Mouse (Mus musculus) spleen, adult 2 months (tissue): ENCODE data around the gene Gm6268. TPM values are rescaled to one million over a fixed set of nuclear protein-coding genes. Genes with fewer than 3 reads are reported as not detected.

Experiments used
- DNase-seq, 2 experiments: peaks; one replicate each; pipeline versions ENCODE4 v3.0.0 to v3.0.0-alpha.2; 2012 to 2021; ENCODE audit warnings: low spot score in 2 of 2, low read depth in 1 of 2
- H3K27ac ChIP-seq: fragments of 200-500 bp; 2 replicates; pipeline ENCODE4 v1.5.1; 2012; ENCODE audit warnings: low read length, inconsistent platforms; ENCODE audit not compliant: insufficient read depth
- H3K27me3 ChIP-seq: fragments of 200-500 bp; 2 replicates; pipeline ENCODE4 v1.6.1; 2012; ENCODE audit warnings: mild to moderate bottlenecking, moderate library complexity, low read length, inconsistent platforms; ENCODE audit not compliant: control insufficient read depth, insufficient read depth
- H3K36me3 ChIP-seq: fragments of 200-500 bp; 2 replicates; pipeline ENCODE4 v1.6.1; 2012; ENCODE audit warnings: mild to moderate bottlenecking, low read length, inconsistent platforms; ENCODE audit not compliant: control insufficient read depth, insufficient read depth
- H3K4me1 ChIP-seq: fragments of 200-500 bp; 2 replicates; pipeline ENCODE4 v1.6.1; 2011; ENCODE audit warnings: inconsistent platforms; ENCODE audit not compliant: control insufficient read depth, insufficient read depth, insufficient read length
- H3K4me3 ChIP-seq: fragments of 200-500 bp; 2 replicates; pipeline ENCODE4 v1.5.1; 2011; ENCODE audit warnings: mild to moderate bottlenecking, inconsistent platforms; ENCODE audit not compliant: insufficient read depth, insufficient read length; ENCODE audit errors: extremely low read depth
- CTCF ChIP-seq: fragments of 200-500 bp; IDR thresholded peaks from 2 replicates; pipeline ENCODE4 v1.5.1; 2011; ENCODE audit warnings: mild to moderate bottlenecking, inconsistent platforms; ENCODE audit not compliant: insufficient read depth, insufficient read length, insufficient replicate concordance; ENCODE audit errors: extremely low read depth
- POLR2A ChIP-seq: fragments of 200-500 bp; IDR thresholded peaks from 2 replicates; pipeline ENCODE4 v1.6.1; 2011; ENCODE audit warnings: low read depth, low read length, inconsistent platforms
- WGBS: fragments of 180-500 bp; shearing (Covaris S2); methylation state at CpG from one replicate; pipeline ENCODE4 v1.1.7; 2018; 5-methylcytosine and 5-hydroxymethylcytosine counted together
- polyA plus RNA-seq: library from polyadenylated mRNA; depleted of rRNA; stranded (reverse); fragments of >200 nt; gene quantifications from 2 replicates; pipeline ENCODE4 v1.2.3, GENCODE M21; 2012; rRNA removed

The Gm6268 gene
- polyA plus RNA-seq: not detected in 2 replicates

DNA sequence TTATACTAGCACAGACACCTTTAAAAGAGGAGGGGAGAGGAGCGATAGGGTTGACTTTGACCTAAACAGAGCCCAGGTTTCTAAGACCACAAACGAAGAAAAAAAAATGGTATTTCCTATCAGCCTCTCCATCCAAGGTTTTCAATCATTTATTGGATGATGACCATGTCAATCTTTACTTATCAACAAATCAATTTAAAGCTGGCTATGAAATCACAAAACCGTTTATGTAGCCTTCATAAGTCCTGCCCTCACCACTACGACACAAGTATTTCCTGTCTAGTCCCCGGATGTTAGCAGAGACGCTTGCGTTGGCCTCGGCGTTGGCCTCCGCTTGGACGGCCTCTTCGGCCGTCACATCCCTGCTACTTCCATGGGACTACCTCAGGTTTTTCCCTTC, at the start of gene Gm6268:
Gene Gm6268, plus strand, starts transcription at position 301 of the 400 bp plus-strand sequence.
- Histone ChIP-seq H3K4me1 (no peaks in the 10 kb centered on the region), H3K27ac (no peak within 1 kb of the TSS), H3K27me3 (no peaks in the 10 kb centered on the region), H3K4me3 (no peak within 1 kb of the TSS), H3K36me3 (no peaks in the 10 kb centered on the region)
- TF ChIP-seq POLR2A (no peak), CTCF (no peak)
- DNase-seq: no peak
- 89% methylated on average over 13 of the region's 13 CpGs for WGBS

DNA sequence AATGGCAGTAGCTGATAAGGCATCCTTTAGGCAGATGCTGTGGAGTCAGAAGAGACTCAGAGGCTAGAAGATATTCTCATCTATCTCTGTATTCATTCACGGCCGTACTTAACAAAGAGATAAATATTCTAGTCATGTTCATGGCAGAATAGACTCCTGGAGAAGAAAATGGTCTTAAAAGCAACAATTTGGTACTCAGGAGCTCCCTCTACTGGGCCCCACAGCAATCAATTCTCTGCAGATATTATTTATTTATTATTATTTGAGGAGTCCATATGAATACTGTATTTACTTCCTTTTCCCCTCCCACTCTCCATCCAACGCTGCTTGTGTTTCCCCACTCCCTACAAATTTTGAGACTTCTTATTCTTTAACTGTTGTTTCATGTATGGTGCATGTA, 48.6 kb upstream of the Gm6268 start:
- no peak for DNase-seq
- TF ChIP-seq CTCF (no peak), POLR2A (no peak)

DNA sequence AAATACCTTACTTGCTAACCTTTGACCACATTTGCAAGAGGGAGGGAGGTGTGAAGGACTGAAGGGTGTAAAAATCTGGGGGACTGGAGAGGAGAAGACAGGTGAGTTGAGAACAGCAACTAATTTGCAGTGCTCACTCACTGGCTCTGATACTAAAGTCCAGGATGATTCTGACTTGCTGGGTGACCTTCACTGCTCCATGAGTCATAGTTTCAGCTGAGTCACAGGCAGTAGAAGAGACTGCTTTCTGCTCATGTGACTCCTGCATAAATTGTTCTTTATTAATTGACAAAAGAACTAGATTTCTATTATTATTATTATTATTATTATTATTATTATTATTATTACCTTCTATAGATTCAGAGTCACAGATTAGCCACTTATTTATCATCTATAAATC, 15.7 kb upstream of the Gm6268 start:
- Histone ChIP-seq H3K27me3 (no peaks in the 10 kb centered on the region), H3K4me1 (no peaks in the 10 kb centered on the region), H3K27ac (no peak overlapping the region), H3K36me3 (no peaks in the 10 kb centered on the region), H3K4me3 (no peak overlapping the region)
- no peak for DNase-seq
- no peak for TF ChIP-seq POLR2A
- TF ChIP-seq CTCF: no peak

More for the DNA sequence above, 48.6 kb upstream of the Gm6268 start:
- WGBS: 64% methylated on average over 3 of the region's 3 CpGs
- H3K36me3 ChIP-seq: no peaks in the 10 kb centered on the region
- no peaks in the 10 kb centered on the region for H3K4me1 ChIP-seq
- no peak overlapping the region for H3K27ac ChIP-seq
- no peaks in the 10 kb centered on the region for H3K27me3 ChIP-seq
- H3K4me3 ChIP-seq: no peak overlapping the region

DNA sequence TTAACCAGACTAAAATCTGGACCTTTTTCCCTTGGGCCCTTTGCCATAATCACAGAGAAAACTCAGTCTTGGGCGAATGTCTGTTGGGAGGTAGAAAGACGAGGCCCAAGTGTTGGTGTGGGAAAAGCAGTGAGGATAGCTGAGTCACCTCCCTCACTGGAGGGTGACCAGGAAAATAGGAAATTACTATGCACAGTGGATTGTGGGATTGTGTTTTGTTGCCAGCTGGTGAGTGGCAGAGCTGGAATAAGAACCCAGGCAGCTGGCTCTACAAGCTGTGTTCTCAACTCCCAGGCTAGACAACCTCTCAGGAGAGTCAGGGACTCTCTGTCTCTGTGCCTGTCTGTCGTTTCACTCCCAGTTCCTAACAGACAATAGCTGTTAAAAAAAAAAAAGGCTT, 11.1 kb upstream of the Gm6268 start:
- H3K4me1 ChIP-seq: no peaks in the 10 kb centered on the region
- DNase-seq: no peak
- H3K27ac ChIP-seq: no peak overlapping the region
- no peak overlapping the region for H3K4me3 ChIP-seq
- H3K36me3 ChIP-seq: no peaks in the 10 kb centered on the region
- H3K27me3 ChIP-seq: no peaks in the 10 kb centered on the region
- TF ChIP-seq CTCF: no peak
- TF ChIP-seq POLR2A: no peak
- WGBS: 66% methylated on average over 3 of the region's 3 CpGs

DNA sequence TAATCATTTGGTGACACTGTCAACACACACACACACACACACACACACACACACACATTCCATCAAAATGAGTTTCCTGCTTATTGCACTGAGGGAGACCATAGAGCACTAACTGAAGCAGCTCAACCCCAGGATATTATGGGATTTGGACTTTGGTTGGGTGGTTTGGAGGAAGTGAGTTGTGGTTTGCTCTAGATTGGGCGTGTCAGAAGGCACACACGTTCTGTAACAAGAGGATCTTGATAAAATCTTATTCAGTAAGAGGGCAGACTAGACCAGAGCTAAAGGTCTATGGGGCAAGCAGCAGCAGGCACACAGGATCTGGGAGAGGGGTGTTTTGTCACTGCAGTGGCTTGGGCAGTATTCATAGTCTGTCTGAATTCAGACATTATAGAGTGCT, 10.6 kb upstream of the Gm6268 start:
- no peaks in the 10 kb centered on the region for H3K4me1 ChIP-seq
- H3K27ac ChIP-seq: no peak overlapping the region
- H3K36me3 ChIP-seq: no peaks in the 10 kb centered on the region
- H3K27me3 ChIP-seq: no peaks in the 10 kb centered on the region
- no peak overlapping the region for H3K4me3 ChIP-seq
- WGBS: 16% methylated on average over 2 of the region's 2 CpGs
- DNase-seq: no peak
- TF ChIP-seq POLR2A (no peak), CTCF (no peak)

DNA sequence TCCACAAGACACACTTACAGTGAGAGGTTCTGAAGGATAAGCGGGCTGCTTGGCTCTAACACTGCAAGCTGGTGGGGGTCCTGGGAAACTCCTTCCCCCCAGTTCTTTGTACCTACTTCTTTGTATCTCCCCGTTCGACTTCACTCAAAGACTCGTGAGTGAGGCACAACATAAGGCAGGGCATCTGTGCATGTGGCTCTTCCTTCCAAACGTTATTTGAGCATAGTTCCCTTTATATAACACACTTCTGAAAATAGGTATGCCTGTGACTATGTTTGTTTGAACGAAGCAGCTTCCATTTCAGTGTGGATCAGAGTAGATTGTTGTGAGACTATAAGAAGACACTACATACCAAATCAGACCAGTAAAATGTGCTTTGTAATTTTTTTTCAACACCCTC, 8.4 kb upstream of the Gm6268 start:
- Histone ChIP-seq H3K36me3 (no peaks in the 10 kb centered on the region), H3K4me3 (no peak overlapping the region), H3K4me1 (no peaks in the 10 kb centered on the region), H3K27me3 (no peaks in the 10 kb centered on the region), H3K27ac (no peak overlapping the region)
- no peak for TF ChIP-seq POLR2A
- TF ChIP-seq CTCF: no peak
- 51% methylated on average over 6 of the region's 6 CpGs for WGBS
- DNase-seq: no peak

DNA sequence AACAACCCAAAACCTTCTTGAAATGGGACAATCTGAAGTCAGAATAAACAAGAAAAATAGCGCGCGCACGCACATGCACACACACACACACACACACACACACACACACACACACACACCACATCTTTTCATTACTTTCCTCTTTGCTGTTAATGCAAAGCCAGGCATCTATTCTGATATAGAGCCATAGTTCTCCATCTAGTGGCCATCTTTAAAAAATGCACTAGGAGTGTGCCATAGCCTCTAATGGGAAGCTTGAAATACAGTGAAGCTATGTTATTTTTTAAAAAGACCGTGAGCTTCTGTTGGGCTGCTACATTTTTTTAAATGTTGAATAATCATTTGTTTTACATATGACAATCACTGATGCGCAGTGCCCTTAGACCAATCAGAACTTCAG, 7.8 kb upstream of the Gm6268 start:
- no peak for TF ChIP-seq CTCF
- no peak for TF ChIP-seq POLR2A
- WGBS: 60% methylated on average over 6 of the region's 6 CpGs

More for the DNA sequence above, 7.8 kb upstream of the Gm6268 start:
- H3K4me3 ChIP-seq: no peak overlapping the region
- H3K27me3 ChIP-seq: no peaks in the 10 kb centered on the region
- DNase-seq: no peak
- no peaks in the 10 kb centered on the region for H3K4me1 ChIP-seq
- no peaks in the 10 kb centered on the region for H3K36me3 ChIP-seq
- no peak overlapping the region for H3K27ac ChIP-seq
